Mouse (Mus musculus): ENCODE data around the gene Mpdz. TPM values are rescaled to one million over a fixed set of nuclear protein-coding genes. Genes with fewer than 3 reads are reported as not detected.

Mpdz gene
- 2.0 and 2.6 TPM in 2 replicates for polyA plus RNA-seq (2015; fragmentation: Nextera tagmentation; extraction: Ambion mirVana)

DNA sequence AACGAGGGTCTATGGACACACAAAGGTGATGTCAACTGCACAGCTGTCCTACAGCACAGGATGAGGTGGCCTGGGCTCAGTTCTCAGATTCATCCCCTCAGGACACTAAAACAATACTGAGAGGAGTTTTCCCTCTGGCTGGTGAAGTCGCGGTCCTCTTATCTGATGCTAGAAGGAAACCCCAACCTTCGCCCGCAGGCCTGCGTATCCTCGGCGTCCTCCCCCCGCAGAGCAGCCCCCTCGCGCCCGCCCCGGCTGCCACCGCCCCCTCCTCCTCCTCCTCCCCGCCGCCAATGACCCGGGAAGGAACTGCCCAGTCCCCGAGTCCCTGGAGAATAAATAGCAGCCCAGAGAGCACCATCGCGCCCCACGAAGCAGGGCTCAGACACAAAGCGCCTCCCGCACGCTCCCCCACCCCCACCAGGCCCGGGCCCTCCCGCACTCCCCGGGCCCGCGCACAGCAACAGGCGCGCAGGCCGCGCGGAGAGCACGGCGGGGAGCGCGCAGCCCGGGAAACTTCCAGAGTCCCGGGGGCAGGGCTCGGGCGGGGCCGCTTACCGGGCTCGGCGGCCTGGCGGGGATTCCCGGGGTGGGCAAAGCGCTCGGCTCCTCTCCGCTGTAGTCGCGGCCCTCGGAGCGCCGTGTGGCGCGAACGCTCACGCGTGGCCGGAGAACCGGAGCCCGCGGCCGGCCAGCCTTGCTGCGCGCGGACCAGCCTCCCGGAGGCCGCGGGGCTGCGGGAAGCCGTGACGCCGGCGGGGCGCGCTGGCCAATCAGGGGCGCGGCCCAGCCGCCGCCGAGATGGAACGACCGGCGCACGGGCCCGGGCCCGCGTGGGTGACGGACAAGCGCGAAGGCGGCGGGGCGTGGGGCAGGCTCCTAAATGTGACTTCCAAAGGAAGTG lies at the start of gene Mpdz:
Gene Mpdz, minus strand, starts transcription at position 738 of the 904 bp plus-strand sequence.
- H3K9ac ChIP-seq (ENCODE audit: low read depth, low read length) = peak within 1 kb of the TSS; percentile 47
- under 1% methylated on average over 63 of the region's 97 CpGs for WGBS (ENCODE audit: insufficient replicate concordance)
- H3K4me3 ChIP-seq (ENCODE audit: low read depth, low read length) = peak within 1 kb of the TSS; percentile 61
- no peaks in the 10 kb centered on the region for H3K4me1 ChIP-seq (ENCODE audit: control insufficient read depth, low read depth, low read length)
- ATAC-seq (ENCODE audit: low read depth) = peak; percentile 68
- H3K36me3 ChIP-seq (ENCODE audit: control insufficient read depth, insufficient read depth) = no peaks in the 10 kb centered on the region
- H3K4me2 ChIP-seq (ENCODE audit: low read depth, low read length) = peak within 1 kb of the TSS; percentile 65
- no peak within 1 kb of the TSS for H3K27ac ChIP-seq (ENCODE audit: low read length)
- H3K9me3 ChIP-seq (replicated peaks; ENCODE audit: control insufficient read depth, low read length) = no peaks in the 10 kb centered on the region
- H3K27me3 ChIP-seq (ENCODE audit: control insufficient read depth, insufficient read depth, low read depth, low read length) = peaks cover 14% of the 10 kb centered on the region

DNA sequence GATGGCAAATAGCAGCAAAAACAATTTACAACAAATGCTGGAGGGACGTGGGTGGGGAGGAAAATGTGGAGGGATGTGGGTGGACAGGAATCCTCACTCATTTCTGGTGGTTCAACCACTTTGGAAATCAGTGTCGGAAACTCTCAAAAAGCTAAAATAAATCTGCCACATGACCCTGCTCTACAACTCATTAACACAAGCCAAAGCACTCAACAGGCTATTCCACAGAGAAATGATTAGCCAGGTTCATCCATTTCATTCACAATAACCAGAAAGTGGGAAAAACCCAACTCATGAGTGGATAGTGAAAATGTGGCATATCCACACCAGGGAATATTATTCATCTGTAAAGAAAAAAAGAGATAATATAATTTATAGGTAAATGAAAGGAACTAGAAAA lies 47.9 kb upstream of the Mpdz start:
- no peak overlapping the region for H3K27ac ChIP-seq (ENCODE audit: low read length)
- H3K36me3 ChIP-seq (ENCODE audit: control insufficient read depth, insufficient read depth) = no peaks in the 10 kb centered on the region
- WGBS (ENCODE audit: insufficient replicate concordance) = 68% methylated on average over 2 of the region's 2 CpGs
- H3K4me2 ChIP-seq (ENCODE audit: low read depth, low read length) = no peak overlapping the region
- H3K4me1 ChIP-seq (ENCODE audit: control insufficient read depth, low read depth, low read length) = no peaks in the 10 kb centered on the region
- H3K9me3 ChIP-seq (replicated peaks; ENCODE audit: control insufficient read depth, low read length) = no peaks in the 10 kb centered on the region
- ATAC-seq (ENCODE audit: low read depth) = no peak
- H3K9ac ChIP-seq (ENCODE audit: low read depth, low read length) = no peak overlapping the region
- H3K27me3 ChIP-seq (ENCODE audit: control insufficient read depth, insufficient read depth, low read depth, low read length) = no peaks in the 10 kb centered on the region
- H3K4me3 ChIP-seq (ENCODE audit: low read depth, low read length) = no peak overlapping the region

DNA sequence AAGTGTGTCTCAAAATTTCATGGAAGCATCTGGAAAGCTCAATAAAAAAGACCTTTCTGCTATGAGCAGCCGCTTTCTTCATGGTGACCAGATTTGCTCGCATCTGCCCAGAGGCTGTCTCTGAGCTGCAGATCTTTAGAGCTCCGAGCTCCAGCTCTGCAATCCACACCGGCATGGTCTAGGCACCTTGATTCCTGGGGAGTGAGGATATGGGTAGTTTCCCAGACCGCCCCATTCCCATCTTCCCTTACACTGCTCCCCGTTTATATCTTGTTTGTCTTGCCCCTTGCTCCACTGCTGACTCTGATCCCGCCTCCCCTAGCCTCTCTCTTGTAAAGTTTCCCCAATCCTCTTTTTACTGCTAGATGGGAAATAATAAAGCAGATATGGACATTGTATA lies 42.0 kb upstream of the Mpdz start:
- no peak overlapping the region for H3K27ac ChIP-seq (ENCODE audit: low read length)
- no peak overlapping the region for H3K9ac ChIP-seq (ENCODE audit: low read depth, low read length)
- no peaks in the 10 kb centered on the region for H3K4me1 ChIP-seq (ENCODE audit: control insufficient read depth, low read depth, low read length)
- ATAC-seq (ENCODE audit: low read depth) = no peak
- no peak overlapping the region for H3K4me2 ChIP-seq (ENCODE audit: low read depth, low read length)
- no peaks in the 10 kb centered on the region for H3K36me3 ChIP-seq (ENCODE audit: control insufficient read depth, insufficient read depth)
- no peaks in the 10 kb centered on the region for H3K9me3 ChIP-seq (replicated peaks; ENCODE audit: control insufficient read depth, low read length)
- H3K27me3 ChIP-seq (ENCODE audit: control insufficient read depth, insufficient read depth, low read depth, low read length) = no peaks in the 10 kb centered on the region
- WGBS (ENCODE audit: insufficient replicate concordance) = 71% methylated on average over 7 of the region's 7 CpGs
- H3K4me3 ChIP-seq (ENCODE audit: low read depth, low read length) = no peak overlapping the region

DNA sequence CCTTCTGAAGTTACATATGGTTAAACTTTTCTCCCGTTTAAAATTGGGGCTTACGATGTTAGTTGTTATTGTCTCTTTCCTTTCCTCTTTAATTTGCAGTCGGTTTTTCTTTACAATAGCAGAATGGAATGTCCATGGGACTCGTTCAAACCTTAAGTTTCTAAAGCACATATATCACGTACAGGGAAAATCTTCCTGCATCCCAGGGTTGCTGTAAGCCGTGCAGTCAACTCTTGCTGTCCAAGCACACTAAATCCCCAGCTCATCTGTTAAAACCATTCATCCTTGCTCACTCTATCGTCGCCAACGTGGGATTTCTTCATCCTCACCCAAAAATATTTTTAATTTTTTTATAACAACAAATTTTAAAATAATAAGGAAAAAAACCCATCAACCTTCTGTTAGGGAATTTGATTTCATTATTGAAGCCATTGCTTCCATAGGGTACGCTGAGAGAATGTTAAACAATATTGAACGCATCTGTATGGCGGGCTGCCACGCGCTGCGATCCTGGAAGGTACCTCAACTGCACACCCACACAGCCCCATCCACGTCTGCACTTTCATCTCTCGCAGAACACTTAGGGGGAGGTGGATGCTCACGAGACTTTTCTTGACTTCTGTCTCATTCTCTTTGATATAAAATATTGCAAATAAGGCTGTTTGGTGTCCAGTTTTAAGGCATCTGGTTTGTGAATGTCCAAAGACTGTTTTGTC lies 41.4 kb upstream of the Mpdz start:
- no peak overlapping the region for H3K27ac ChIP-seq (ENCODE audit: low read length)
- no peak overlapping the region for H3K9ac ChIP-seq (ENCODE audit: low read depth, low read length)
- WGBS (ENCODE audit: insufficient replicate concordance) = 63% methylated on average over 18 of the region's 18 CpGs
- H3K9me3 ChIP-seq (replicated peaks; ENCODE audit: control insufficient read depth, low read length) = no peaks in the 10 kb centered on the region
- no peak for ATAC-seq (ENCODE audit: low read depth)
- H3K4me3 ChIP-seq (ENCODE audit: low read depth, low read length) = no peak overlapping the region
- H3K27me3 ChIP-seq (ENCODE audit: control insufficient read depth, insufficient read depth, low read depth, low read length) = no peaks in the 10 kb centered on the region
- no peaks in the 10 kb centered on the region for H3K4me1 ChIP-seq (ENCODE audit: control insufficient read depth, low read depth, low read length)
- H3K4me2 ChIP-seq (ENCODE audit: low read depth, low read length) = no peak overlapping the region
- H3K36me3 ChIP-seq (ENCODE audit: control insufficient read depth, insufficient read depth) = no peaks in the 10 kb centered on the region

DNA sequence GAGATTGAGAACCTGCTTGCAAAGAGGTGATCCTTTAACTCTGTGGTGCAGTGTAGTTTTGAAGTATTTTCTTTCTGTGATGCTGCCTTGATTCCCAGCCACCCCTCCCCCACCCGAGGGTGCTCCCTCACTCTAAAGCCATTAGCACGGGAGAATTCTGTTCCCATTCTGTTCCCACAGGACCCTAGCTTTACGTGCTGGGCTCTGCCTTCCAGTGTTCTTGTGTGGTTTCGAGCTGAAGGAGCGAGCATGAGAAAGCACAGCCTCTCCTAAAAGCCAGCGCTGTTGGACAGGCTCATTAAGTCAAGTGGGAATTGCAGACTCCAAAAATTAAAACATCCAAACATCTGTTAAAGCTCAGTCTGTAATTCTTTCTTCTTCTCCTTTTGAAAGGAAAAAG lies 40.5 kb upstream of the Mpdz start:
- Histone ChIP-seq H3K9me3 (replicated peaks; ENCODE audit: control insufficient read depth, low read length) (no peaks in the 10 kb centered on the region), H3K4me3 (ENCODE audit: low read depth, low read length) (no peak overlapping the region), H3K27me3 (ENCODE audit: control insufficient read depth, insufficient read depth, low read depth, low read length) (no peaks in the 10 kb centered on the region), H3K9ac (ENCODE audit: low read depth, low read length) (no peak overlapping the region), H3K27ac (ENCODE audit: low read length) (no peak overlapping the region), H3K4me1 (ENCODE audit: control insufficient read depth, low read depth, low read length) (no peaks in the 10 kb centered on the region), H3K4me2 (ENCODE audit: low read depth, low read length) (no peak overlapping the region), H3K36me3 (ENCODE audit: control insufficient read depth, insufficient read depth) (no peaks in the 10 kb centered on the region)
- ATAC-seq (ENCODE audit: low read depth) = no peak
- 32% methylated on average over 6 of the region's 6 CpGs for WGBS (ENCODE audit: insufficient replicate concordance)

DNA sequence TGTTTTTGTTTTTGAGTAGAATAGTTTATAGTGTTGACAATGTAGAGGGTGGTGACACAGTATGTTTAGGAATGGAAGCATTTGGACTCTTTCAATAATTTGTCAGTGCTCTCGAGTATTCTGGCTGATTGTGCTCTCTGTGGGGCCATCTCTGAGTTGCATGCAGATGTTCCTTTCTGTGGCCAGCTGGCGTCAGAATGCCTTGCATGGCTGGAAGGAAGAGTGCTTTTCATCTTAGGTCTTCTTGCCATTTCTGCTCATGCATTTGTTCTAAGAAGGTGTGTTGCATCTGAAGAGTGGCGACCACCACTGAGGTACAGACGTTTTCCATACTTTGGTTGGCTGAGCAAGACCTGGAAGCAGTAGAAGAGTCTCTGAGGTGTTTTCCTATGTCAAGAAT lies 24.2 kb upstream of the Mpdz start:
- no peak overlapping the region for H3K27ac ChIP-seq (ENCODE audit: low read length)
- H3K9ac ChIP-seq (ENCODE audit: low read depth, low read length) = no peak overlapping the region
- no peaks in the 10 kb centered on the region for H3K4me1 ChIP-seq (ENCODE audit: control insufficient read depth, low read depth, low read length)
- no peaks in the 10 kb centered on the region for H3K27me3 ChIP-seq (ENCODE audit: control insufficient read depth, insufficient read depth, low read depth, low read length)
- H3K9me3 ChIP-seq (replicated peaks; ENCODE audit: control insufficient read depth, low read length) = no peaks in the 10 kb centered on the region
- no peak overlapping the region for H3K4me3 ChIP-seq (ENCODE audit: low read depth, low read length)
- no peak for ATAC-seq (ENCODE audit: low read depth)
- no peaks in the 10 kb centered on the region for H3K36me3 ChIP-seq (ENCODE audit: control insufficient read depth, insufficient read depth)
- H3K4me2 ChIP-seq (ENCODE audit: low read depth, low read length) = no peak overlapping the region
- WGBS (ENCODE audit: insufficient replicate concordance) = 58% methylated on average over 4 of the region's 4 CpGs

DNA sequence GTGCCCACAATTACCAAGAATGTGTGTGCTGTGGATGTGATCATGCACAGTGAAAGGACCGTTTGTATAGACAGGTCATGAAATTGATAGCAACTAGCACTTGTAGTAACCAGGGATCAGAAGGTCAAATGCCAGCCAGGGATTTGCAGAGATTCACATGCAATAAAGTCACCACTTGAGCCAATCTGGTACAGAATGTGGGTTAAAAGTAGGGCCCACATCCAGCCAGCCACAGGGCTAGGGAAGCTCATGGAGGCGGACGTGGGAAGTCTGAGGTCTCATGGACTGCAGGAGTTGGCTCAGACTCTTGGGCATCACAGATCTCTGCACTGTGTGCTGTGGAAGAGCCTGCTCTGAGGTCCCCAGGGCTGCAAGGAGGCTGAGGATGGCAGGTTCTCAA lies 22.6 kb upstream of the Mpdz start:
- no peak overlapping the region for H3K4me3 ChIP-seq (ENCODE audit: low read depth, low read length)
- no peak for ATAC-seq (ENCODE audit: low read depth)
- no peaks in the 10 kb centered on the region for H3K36me3 ChIP-seq (ENCODE audit: control insufficient read depth, insufficient read depth)
- no peaks in the 10 kb centered on the region for H3K27me3 ChIP-seq (ENCODE audit: control insufficient read depth, insufficient read depth, low read depth, low read length)
- no peak overlapping the region for H3K9ac ChIP-seq (ENCODE audit: low read depth, low read length)
- H3K9me3 ChIP-seq (replicated peaks; ENCODE audit: control insufficient read depth, low read length) = no peaks in the 10 kb centered on the region
- no peak overlapping the region for H3K4me2 ChIP-seq (ENCODE audit: low read depth, low read length)
- WGBS (ENCODE audit: insufficient replicate concordance) = 70% methylated on average over 3 of the region's 3 CpGs
- H3K4me1 ChIP-seq (ENCODE audit: control insufficient read depth, low read depth, low read length) = no peaks in the 10 kb centered on the region
- no peak overlapping the region for H3K27ac ChIP-seq (ENCODE audit: low read length)

DNA sequence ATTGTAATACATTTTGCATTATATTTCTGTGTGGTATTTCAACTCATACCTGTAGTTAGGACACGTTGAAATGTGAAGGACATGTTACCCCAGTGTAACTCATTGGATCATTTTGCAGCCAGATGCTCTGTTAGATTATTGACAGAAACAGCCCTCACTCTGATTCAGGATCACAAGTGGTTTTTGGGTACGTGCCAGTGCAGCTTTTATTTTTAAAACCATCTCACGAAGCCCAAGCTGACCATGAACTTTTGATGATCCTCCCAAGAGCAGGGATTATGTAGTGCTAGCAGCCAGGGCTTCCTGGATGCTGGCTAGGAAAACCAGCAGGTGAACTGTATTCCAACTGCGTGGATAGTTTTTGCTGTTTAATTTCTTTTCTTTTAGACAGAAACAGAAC lies 19.6 kb upstream of the Mpdz start:
- Histone ChIP-seq H3K9ac (ENCODE audit: low read depth, low read length) (no peak overlapping the region), H3K36me3 (ENCODE audit: control insufficient read depth, insufficient read depth) (no peaks in the 10 kb centered on the region), H3K4me2 (ENCODE audit: low read depth, low read length) (no peak overlapping the region), H3K4me3 (ENCODE audit: low read depth, low read length) (no peak overlapping the region), H3K27me3 (ENCODE audit: control insufficient read depth, insufficient read depth, low read depth, low read length) (no peaks in the 10 kb centered on the region), H3K27ac (ENCODE audit: low read length) (no peak overlapping the region), H3K4me1 (ENCODE audit: control insufficient read depth, low read depth, low read length) (no peaks in the 10 kb centered on the region), H3K9me3 (replicated peaks; ENCODE audit: control insufficient read depth, low read length) (no peaks in the 10 kb centered on the region)
- WGBS (ENCODE audit: insufficient replicate concordance) = 56% methylated on average over 4 of the region's 4 CpGs
- ATAC-seq (ENCODE audit: low read depth) = no peak

DNA sequence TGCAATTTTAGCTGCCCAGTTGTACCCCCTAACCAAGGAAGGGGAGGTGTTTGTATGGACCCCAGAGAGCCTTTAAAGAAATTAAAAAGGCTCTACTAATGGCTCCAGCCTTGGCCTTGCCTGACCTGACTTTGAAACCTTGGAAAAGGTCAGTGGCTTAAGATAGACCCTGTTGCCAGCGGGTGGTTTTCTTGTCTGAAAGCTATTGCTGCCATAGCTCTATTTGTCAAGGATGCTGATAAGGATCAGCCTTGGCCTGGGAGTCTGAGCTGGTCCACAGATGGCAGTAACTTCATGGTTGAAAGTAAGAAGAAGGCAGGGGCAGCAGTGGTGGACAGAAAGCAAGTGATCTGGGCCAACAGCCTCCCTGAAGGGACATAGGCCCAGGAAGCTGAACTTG lies 16.3 kb upstream of the Mpdz start:
- H3K4me2 ChIP-seq (ENCODE audit: low read depth, low read length) = no peak overlapping the region
- H3K4me3 ChIP-seq (ENCODE audit: low read depth, low read length) = no peak overlapping the region
- no peaks in the 10 kb centered on the region for H3K36me3 ChIP-seq (ENCODE audit: control insufficient read depth, insufficient read depth)
- no peak for ATAC-seq (ENCODE audit: low read depth)
- no peaks in the 10 kb centered on the region for H3K9me3 ChIP-seq (replicated peaks; ENCODE audit: control insufficient read depth, low read length)
- H3K9ac ChIP-seq (ENCODE audit: low read depth, low read length) = no peak overlapping the region
- H3K4me1 ChIP-seq (ENCODE audit: control insufficient read depth, low read depth, low read length) = no peaks in the 10 kb centered on the region
- 35% methylated on average over 1 of the region's 1 CpGs for WGBS (ENCODE audit: insufficient replicate concordance)
- H3K27me3 ChIP-seq (ENCODE audit: control insufficient read depth, insufficient read depth, low read depth, low read length) = no peaks in the 10 kb centered on the region
- H3K27ac ChIP-seq (ENCODE audit: low read length) = no peak overlapping the region

Data from liver, embryonic 16.5 days (tissue).